ENCODE assay signal across 25 mouse cellular contexts in the genomic region with DNA sequence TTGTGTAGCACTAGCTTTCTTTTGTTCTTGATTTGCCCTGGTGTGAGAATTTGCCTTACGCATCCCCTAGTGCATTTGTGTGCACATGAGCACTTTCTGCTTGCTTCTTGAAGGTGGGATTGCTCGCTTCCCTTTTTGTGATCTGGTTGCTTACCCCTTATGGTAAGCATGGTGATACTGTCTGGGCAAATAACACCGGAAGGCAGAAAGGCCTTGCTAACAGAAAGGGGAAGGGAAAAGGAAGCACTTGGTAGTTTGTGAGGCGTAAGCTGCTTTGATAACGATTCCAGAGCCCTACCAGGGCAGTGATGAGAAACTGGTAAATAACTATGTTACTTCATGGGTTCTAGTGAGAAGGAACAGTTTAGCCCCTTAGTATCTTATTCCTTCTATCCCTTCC.
DNase-seq lines count a peak whose midpoint lies in the region; ATAC-seq and TF ChIP-seq lines count a peak whose summit lies in the region.
"Had no signal": no experiment of that assay in that cellular context is flagged by ENCODE, and none has a peak within 500 bp of the region (broad histone marks: within the 10 kb centered on the region; RNA-seq: fewer than 3 reads in every experiment).

No protein-coding gene starts in this region.

- ATAC-seq in monocyte, adult 5-6 weeks (replicated peaks; ENCODE audit: insufficient number of reproducible peaks, low FRiP score, low TSS enrichment, poor library complexity, severe bottlenecking), result 0 out of 2 replicates have a peak, but pooled peaks have one; percentile 40
- ATAC-seq in stomach, postnatal 0 days (ENCODE audit: low FRiP score, low TSS enrichment), result no peak
- ATAC-seq: forebrain, embryonic 15.5 days; inflammation-experienced regulatory T-cells, adult 6 months; liver, postnatal 0 days had no signal

- TF ChIP-seq CTCF in spleen, adult 2 months (IDR thresholded peaks at IDR 0.05; ENCODE audit: extremely low read depth, insufficient read depth, insufficient read length, insufficient replicate concordance), result no peak
- TF ChIP-seq CTCF in stomach, postnatal 0 days (IDR thresholded peaks at IDR 0.05; ENCODE audit: low read depth), result no peak

- no peak overlapping the region for H3K4me3 ChIP-seq in spleen, adult 2 months (ENCODE audit: extremely low read depth, insufficient read depth, insufficient read length)
- H3K4me3 ChIP-seq in stomach, postnatal 0 days (ENCODE audit: low read depth, low read length), result no peak overlapping the region
- H3K4me3 ChIP-seq: embryonic facial prominence, embryonic 13.5 days; forebrain, embryonic 15.5 days; heart, embryonic 10.5 days; hindbrain, embryonic 12.5 days; left cerebral cortex, adult 2 months; midbrain, embryonic 10.5 days; neural tube, embryonic 12.5 days had no signal

- no peak overlapping the region for H3K9ac ChIP-seq in stomach, postnatal 0 days (ENCODE audit: low read length)
- H3K9ac ChIP-seq: embryonic facial prominence, embryonic 13.5 days; forebrain, embryonic 15.5 days; hindbrain, embryonic 12.5 days; liver, postnatal 0 days; neural tube, embryonic 12.5 days had no signal

- H3K4me1 ChIP-seq in spleen, adult 2 months (ENCODE audit: control insufficient read depth, insufficient read depth, insufficient read length), result peaks cover 12% of the 10 kb centered on the region; the same call in 1 of the 2 replicates
- H3K4me1 ChIP-seq in stomach, postnatal 0 days (replicated peaks; ENCODE audit: control insufficient read depth, insufficient read depth), result no peaks in the 10 kb centered on the region
- H3K4me1 ChIP-seq: neural tube, embryonic 12.5 days had no signal

- no peaks in the 10 kb centered on the region for H3K9me3 ChIP-seq in stomach, postnatal 0 days (ENCODE audit: control insufficient read depth, low read length)
- H3K9me3 ChIP-seq: embryonic facial prominence, embryonic 13.5 days; forebrain, embryonic 15.5 days; G1E; heart, embryonic 10.5 days; hindbrain, embryonic 12.5 days; midbrain, embryonic 10.5 days; neural tube, embryonic 12.5 days had no signal

- no peak overlapping the region for H3K4me2 ChIP-seq in stomach, postnatal 0 days (replicated peaks; ENCODE audit: low read depth)
- H3K4me2 ChIP-seq: embryonic facial prominence, embryonic 13.5 days; forebrain, embryonic 15.5 days; hindbrain, embryonic 12.5 days; neural tube, embryonic 12.5 days had no signal

- no peak for TF ChIP-seq EP300 in stomach, postnatal 0 days (optimal IDR thresholded peaks at IDR 0.05)

- H3K36me3 ChIP-seq in spleen, adult 2 months (ENCODE audit: control insufficient read depth, insufficient read depth, low read length), result peaks cover 3% of the 10 kb centered on the region
- 0 out of 2 replicates have a peak, but pooled peaks cover 2% of the 10 kb centered on the region for H3K36me3 ChIP-seq in stomach, postnatal 0 days (ENCODE audit: control insufficient read depth, insufficient read depth, low read length)

- DNase-seq in spleen, adult 2 months (ENCODE audit: low read depth in 1 of 2, low spot score in 2 of 2), result peak; percentile 21 to 41
- DNase-seq in spleen, postnatal 10 days (ENCODE audit: low spot score in 2 of 2), result no peak
- peak; percentile 48 to 61 for DNase-seq in B cell, adult 2 months
- DNase-seq in c-Kit-positive CD71-negative TER-119-negative erythroid progenitor cells, embryonic 14.5 days (ENCODE audit: low read depth), result peak; percentile 30
- DNase-seq in layer of hippocampus, postnatal 36 days, result no peak
- no peak for DNase-seq in stomach, postnatal 0 days (ENCODE audit: low spot score)
- DNase-seq in layer of hippocampus, postnatal 14 days (ENCODE audit: low spot score in 2 of 2), result no peak
- DNase-seq: cerebellum, adult 9-10 months; gastrocnemius, postnatal 25 days; kidney, adult 8-10 months; kidney, postnatal 25 days; left cerebral cortex, postnatal 4 days; liver, postnatal 0 days; lung, postnatal 14 days; spleen, adult 18-20 months had no signal

- no peak overlapping the region for H3K27ac ChIP-seq in spleen, adult 2 months (ENCODE audit: insufficient read depth, low read length)
- no peak overlapping the region for H3K27ac ChIP-seq in stomach, postnatal 0 days (replicated peaks)
- H3K27ac ChIP-seq: embryonic facial prominence, embryonic 13.5 days; forebrain, embryonic 15.5 days; heart, embryonic 10.5 days; hindbrain, embryonic 12.5 days; left cerebral cortex, adult 2 months; midbrain, embryonic 10.5 days; neural tube, embryonic 12.5 days had no signal

- TF ChIP-seq POLR2A in spleen, adult 2 months (IDR thresholded peaks at IDR 0.05; ENCODE audit: low read depth, low read length), result no peak

- no peaks in the 10 kb centered on the region for H3K27me3 ChIP-seq in spleen, adult 2 months (ENCODE audit: control insufficient read depth, insufficient read depth, low read length)
- no peaks in the 10 kb centered on the region for H3K27me3 ChIP-seq in stomach, postnatal 0 days (ENCODE audit: control insufficient read depth, insufficient read depth, low read length)
- H3K27me3 ChIP-seq: embryonic facial prominence, embryonic 13.5 days; forebrain, embryonic 15.5 days; hindbrain, embryonic 12.5 days; neural tube, embryonic 12.5 days had no signal

- 15% methylated on average over 5 of the region's 5 CpGs for WGBS in spleen, adult 2 months
- WGBS in stomach, postnatal 0 days, result 83% methylated on average over 5 of the region's 5 CpGs

Comparison
In these comparisons a context has a peak if more than half of its experiments do, and no peak if none do; other contexts are left out.
1. DNase-seq: peak in spleen, adult 2 months (2 of 2), B cell, adult 2 months (2 of 2) and c-Kit-positive CD71-negative TER-119-negative erythroid progenitor cells, embryonic 14.5 days (single experiment); none in spleen, postnatal 10 days (0 of 2), layer of hippocampus, postnatal 36 days (0 of 2), stomach, postnatal 0 days (single experiment) and layer of hippocampus, postnatal 14 days (0 of 2).